In genomic region chr3:93596632-93597031, GRCm38 (mm10) we compare ENCODE assay signal across 18 mouse cellular contexts. TPM values are rescaled to one million over a fixed set of nuclear protein-coding genes. Genes with fewer than 3 reads are reported as not detected.
DNase-seq lines count a peak whose midpoint lies in the region; ATAC-seq and TF ChIP-seq lines count a peak whose summit lies in the region.
"Had no signal": no experiment of that assay in that cellular context is flagged by ENCODE, and none has a peak within 500 bp of the region (broad histone marks: within the 10 kb centered on the region; RNA-seq: fewer than 3 reads in every experiment).

No protein-coding gene starts in this region.

- peak overlapping the region; percentile 52 to 62; a peak in 3 of 4 replicates for H3K27ac ChIP-seq in heart, embryonic 14.5 days (replicated peaks in 1 of 2; ENCODE audit: control insufficient read depth in 1 of 2, insufficient read depth in 1 of 2, low read depth in 2 of 2, low read length in 2 of 2)
- peak overlapping the region; percentile 55 for H3K27ac ChIP-seq in liver, postnatal 0 days (ENCODE audit: low read depth)
- H3K27ac ChIP-seq in liver, embryonic 11.5 days (ENCODE audit: low read depth, low read length), result no peak overlapping the region
- peak overlapping the region; percentile 76 for H3K27ac ChIP-seq in embryonic fibroblast, embryonic 13.5 days (ENCODE audit: insufficient read depth, low read length)
- H3K27ac ChIP-seq in stomach, embryonic 14.5 days (ENCODE audit: low read length), result peak overlapping the region; percentile 48
- H3K27ac ChIP-seq: forebrain, embryonic 13.5 days; liver, embryonic 15.5 days had no signal

- no peaks in the 10 kb centered on the region for H3K36me3 ChIP-seq in heart, embryonic 14.5 days (ENCODE audit: control insufficient read depth, insufficient read depth, low read length)
- no peaks in the 10 kb centered on the region for H3K36me3 ChIP-seq in liver, postnatal 0 days (replicated peaks; ENCODE audit: insufficient read depth, low read length)
- H3K36me3 ChIP-seq in liver, embryonic 11.5 days (ENCODE audit: control insufficient read depth, insufficient read depth, low read length), result no peaks in the 10 kb centered on the region
- no peaks in the 10 kb centered on the region for H3K36me3 ChIP-seq in stomach, embryonic 14.5 days (ENCODE audit: control insufficient read depth, insufficient read depth, low read length)
- H3K36me3 ChIP-seq: liver, embryonic 15.5 days had no signal

- TF ChIP-seq POLR2A in embryonic fibroblast, embryonic 13.5 days (IDR thresholded peaks at IDR 0.05; ENCODE audit: low read depth, low read length), result no peak

- intact Hi-C loops in heart, postnatal 14 days (cut with DNase I), result no loop called here

- 69% methylated on average over 1 of the region's 1 CpGs for WGBS in heart, embryonic 14.5 days
- WGBS in liver, postnatal 0 days (ENCODE audit: insufficient replicate concordance), result 82% methylated on average over 1 of the region's 1 CpGs
- WGBS in liver, embryonic 11.5 days, result 92% methylated on average over 1 of the region's 1 CpGs
- WGBS in stomach, embryonic 14.5 days, result 76% methylated on average over 1 of the region's 1 CpGs

- H3K27me3 ChIP-seq in heart, embryonic 14.5 days (ENCODE audit: control insufficient read depth, insufficient read depth, low read length), result no peaks in the 10 kb centered on the region
- H3K27me3 ChIP-seq in liver, postnatal 0 days (ENCODE audit: insufficient read depth, low read length), result no peaks in the 10 kb centered on the region
- H3K27me3 ChIP-seq in liver, embryonic 11.5 days (replicated peaks; ENCODE audit: control insufficient read depth, insufficient read depth, low read length), result no peaks in the 10 kb centered on the region
- no peaks in the 10 kb centered on the region for H3K27me3 ChIP-seq in stomach, embryonic 14.5 days (ENCODE audit: control insufficient read depth, insufficient read depth, low read length)
- H3K27me3 ChIP-seq: forebrain, embryonic 13.5 days; liver, embryonic 15.5 days had no signal

- H3K4me2 ChIP-seq in heart, embryonic 14.5 days (ENCODE audit: low read length), result no peak overlapping the region
- no peak overlapping the region for H3K4me2 ChIP-seq in liver, postnatal 0 days (ENCODE audit: low read depth, low read length)
- H3K4me2 ChIP-seq in liver, embryonic 11.5 days, result no peak overlapping the region
- H3K4me2 ChIP-seq in stomach, embryonic 14.5 days (replicated peaks; ENCODE audit: low read depth, low read length), result no peak overlapping the region
- H3K4me2 ChIP-seq: forebrain, embryonic 13.5 days; liver, embryonic 15.5 days had no signal

- H3K9me3 ChIP-seq in heart, embryonic 14.5 days (ENCODE audit: control insufficient read depth, low read length), result no peaks in the 10 kb centered on the region
- H3K9me3 ChIP-seq in liver, postnatal 0 days (ENCODE audit: low read length), result no peaks in the 10 kb centered on the region
- H3K9me3 ChIP-seq in liver, embryonic 11.5 days (ENCODE audit: control insufficient read depth, low read length), result no peaks in the 10 kb centered on the region
- no peaks in the 10 kb centered on the region for H3K9me3 ChIP-seq in stomach, embryonic 14.5 days (ENCODE audit: control insufficient read depth, low read depth, low read length)
- H3K9me3 ChIP-seq: forebrain, embryonic 13.5 days; liver, embryonic 15.5 days had no signal

- TF ChIP-seq CTCF in liver, postnatal 0 days (IDR thresholded peaks at IDR 0.05; ENCODE audit: low read depth), result no peak
- TF ChIP-seq CTCF in embryonic fibroblast, embryonic 13.5 days (IDR thresholded peaks at IDR 0.05; ENCODE audit: borderline replicate concordance, insufficient read depth, low read length), result no peak

- H3K9ac ChIP-seq in heart, embryonic 14.5 days (ENCODE audit: low read length), result no peak overlapping the region
- H3K9ac ChIP-seq in liver, postnatal 0 days (replicated peaks), result no peak overlapping the region
- H3K9ac ChIP-seq in liver, embryonic 11.5 days (ENCODE audit: low read depth, low read length), result no peak overlapping the region
- H3K9ac ChIP-seq in stomach, embryonic 14.5 days (replicated peaks; ENCODE audit: low read depth, low read length), result no peak overlapping the region
- H3K9ac ChIP-seq: forebrain, embryonic 13.5 days; liver, embryonic 15.5 days had no signal

- DNase-seq in heart, postnatal 14 days, result no peak
- DNase-seq in liver, postnatal 0 days, result no peak
- DNase-seq in liver, embryonic 11.5 days (ENCODE audit: low spot score), result no peak
- no peak for DNase-seq in thymus, postnatal 0 days (ENCODE audit: low spot score)
- DNase-seq in right cerebral cortex, postnatal 14 days, result no peak
- DNase-seq: cerebellum, postnatal 36 days; thymus, postnatal 25 days had no signal

- H3K4me1 ChIP-seq in heart, embryonic 14.5 days (ENCODE audit: control insufficient read depth in 2 of 2, insufficient read depth in 2 of 2, low read length in 2 of 2), result peaks cover 2 to 3% of the 10 kb centered on the region in 2 experiments; a peak in 1 of 4 replicates
- H3K4me1 ChIP-seq in liver, postnatal 0 days (ENCODE audit: insufficient read depth), result peaks cover 6% of the 10 kb centered on the region
- no peaks in the 10 kb centered on the region for H3K4me1 ChIP-seq in liver, embryonic 11.5 days (replicated peaks; ENCODE audit: control insufficient read depth, insufficient read depth, low read length)
- peaks cover 9% of the 10 kb centered on the region for H3K4me1 ChIP-seq in embryonic fibroblast, embryonic 13.5 days (ENCODE audit: control insufficient read depth, insufficient read depth, low read length)
- H3K4me1 ChIP-seq in stomach, embryonic 14.5 days (ENCODE audit: control insufficient read depth, insufficient read depth, low read length), result peaks cover 4% of the 10 kb centered on the region; the same call in 1 of the 2 replicates

- TF ChIP-seq EP300 in liver, postnatal 0 days (IDR thresholded peaks at IDR 0.05; ENCODE audit: low read depth), result no peak

- H3K4me3 ChIP-seq in heart, embryonic 14.5 days (ENCODE audit: control insufficient read depth in 1 of 2, insufficient read depth in 1 of 2, low read depth in 1 of 2, low read length in 2 of 2), result no peak overlapping the region
- H3K4me3 ChIP-seq in liver, postnatal 0 days (ENCODE audit: low read depth, low read length), result no peak overlapping the region
- H3K4me3 ChIP-seq in liver, embryonic 11.5 days (ENCODE audit: low read depth, low read length), result no peak overlapping the region
- no peak overlapping the region for H3K4me3 ChIP-seq in embryonic fibroblast, embryonic 13.5 days (ENCODE audit: insufficient read depth, low read length)
- no peak overlapping the region for H3K4me3 ChIP-seq in stomach, embryonic 14.5 days (ENCODE audit: low read depth, low read length)
- H3K4me3 ChIP-seq: forebrain, embryonic 13.5 days; liver, embryonic 15.5 days had no signal

- ATAC-seq in heart, embryonic 14.5 days (ENCODE audit: insufficient number of reproducible peaks, insufficient read depth, low FRiP score, low read depth), result no peak
- ATAC-seq in liver, postnatal 0 days, result no peak
- no peak for ATAC-seq in liver, embryonic 11.5 days (replicated peaks; ENCODE audit: low FRiP score)
- no peak for ATAC-seq in stomach, embryonic 14.5 days (ENCODE audit: insufficient number of reproducible peaks, insufficient read depth, low FRiP score, low read depth)

RNA-seq across cellular contexts. Expression of gene S100a10, which starts 41.8 kb away (rescaled TPM):
- 211 and 238 TPM in 2 replicates for polyA plus RNA-seq in heart, embryonic 14.5 days (2014; fragmentation: Nextera tagmentation; extraction: Ambion mirVana)
- 100 to 1,000 TPM; 129 to 145 TPM for total RNA-seq in heart, postnatal 14 days (2021)
- polyA plus RNA-seq in liver, postnatal 0 days (2015; fragmentation: Nextera tagmentation; extraction: Ambion mirVana), result 75.4 and 82.0 TPM in 2 replicates
- polyA plus RNA-seq in liver, embryonic 11.5 days (2014; fragmentation: Nextera tagmentation; extraction: Ambion mirVana), result 137 and 144 TPM in 2 replicates
- polyA plus RNA-seq in embryonic fibroblast, embryonic 13.5 days (2011; ENCODE audit: insufficient read length, low read depth, missing spikeins), result 373 and 491 TPM in 2 replicates
- 430 TPM in 2 replicates for polyA plus RNA-seq in stomach, embryonic 14.5 days (2014; fragmentation: Nextera tagmentation; extraction: Ambion mirVana)
- 485 and 530 TPM in 2 replicates for polyA plus RNA-seq in thymus, postnatal 0 days (2015; fragmentation: Nextera tagmentation; extraction: Ambion mirVana)

RNA-seq across cellular contexts. Expression of gene Tdpoz2, which starts 55.9 kb away (rescaled TPM):
- not detected in 2 replicates for polyA plus RNA-seq in heart, embryonic 14.5 days (2014; fragmentation: Nextera tagmentation; extraction: Ambion mirVana)
- not detected for total RNA-seq in heart, postnatal 14 days (2021)
- polyA plus RNA-seq in liver, postnatal 0 days (2015; fragmentation: Nextera tagmentation; extraction: Ambion mirVana), result not detected in 2 replicates
- not detected in 2 replicates for polyA plus RNA-seq in liver, embryonic 11.5 days (2014; fragmentation: Nextera tagmentation; extraction: Ambion mirVana)
- not detected in 2 replicates for polyA plus RNA-seq in embryonic fibroblast, embryonic 13.5 days (2011; ENCODE audit: insufficient read length, low read depth, missing spikeins)
- polyA plus RNA-seq in stomach, embryonic 14.5 days (2014; fragmentation: Nextera tagmentation; extraction: Ambion mirVana), result not detected in 2 replicates
- polyA plus RNA-seq in thymus, postnatal 0 days (2015; fragmentation: Nextera tagmentation; extraction: Ambion mirVana), result 0.10 TPM in 1 of 2 replicates, not detected in the other
- total RNA-seq: gastrocnemius, adult 18-20 months; hematopoietic stem cell, adult 5-6 weeks; left cerebral cortex, postnatal 4 days; neutrophil, adult 5-6 weeks had no signal
- polyA plus RNA-seq: embryonic facial prominence, embryonic 14.5 days; forebrain, embryonic 13.5 days; inflammation-experienced regulatory T-cells, adult 6 months; liver, embryonic 15.5 days had no signal
